Mouse (Mus musculus) liver, embryonic 14.5 days (tissue): ENCODE data around the gene Klf1.

ENCODE experiments used
- CTCF ChIP-seq: IDR thresholded peaks from 2 replicates; pipeline ENCODE4 v1.5.1; 2016; ENCODE audit warnings: antibody characterized with exemption, low read depth, control low read depth
- EP300 ChIP-seq: IDR thresholded peaks from 2 replicates; pipeline ENCODE4 v1.6.1; 2016; ENCODE audit warnings: antibody characterized with exemption, low read depth

DNA sequence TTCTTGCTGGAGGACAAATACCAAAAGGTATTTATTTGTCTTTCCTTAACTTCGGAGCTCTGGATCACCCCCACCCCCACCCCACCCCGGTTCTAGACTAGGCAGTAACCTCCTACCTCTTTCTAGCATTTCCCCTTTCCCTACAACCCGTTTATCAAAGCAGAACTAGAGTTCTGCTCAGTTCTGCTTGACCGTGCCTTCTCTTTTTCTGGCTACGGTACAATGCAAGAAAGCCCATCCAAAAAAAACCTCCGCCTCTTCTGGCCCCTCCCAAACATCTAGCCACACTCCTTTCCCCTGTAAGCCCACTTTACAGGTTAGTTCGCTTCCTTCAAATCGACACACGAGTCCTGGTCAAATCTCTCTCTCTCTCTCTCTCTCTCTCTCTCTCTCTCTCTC, 11.8 kb downstream of the Klf1 start:
- TF ChIP-seq CTCF (no peak), EP300 (no peak)
